Mouse (Mus musculus) embryonic facial prominence, embryonic 15.5 days (tissue): Measurements from ENCODE around the gene Angptl4. TPM values are rescaled to one million over a fixed set of nuclear protein-coding genes. Genes with fewer than 3 reads are reported as not detected.
A peak's percentile ranks its signal among the peaks of the same experiment; 100 is the strongest.

Experiments used
- ATAC-seq: fragments of 200-750 bp; cut with Nextera tagmentation; 2 replicates; pipeline ENCODE4 v1.8.0; 2017; ENCODE audit warnings: low read depth, moderate TSS enrichment; ENCODE audit not compliant: insufficient number of reproducible peaks, low FRiP score, low TSS enrichment
- H3K27ac ChIP-seq: fragments of 300-500 bp; sonication (generic); replicated peaks from 2 replicates; pipeline ENCODE4 v1.5.1; 2015; ENCODE audit warnings: mild to moderate bottlenecking, inconsistent platforms
- H3K27me3 ChIP-seq: fragments of 300-500 bp; sonication (generic); 2 replicates; pipeline ENCODE4 v1.6.1; 2015; ENCODE audit warnings: inconsistent platforms
- H3K36me3 ChIP-seq: fragments of 300-500 bp; sonication (generic); 2 replicates; pipeline ENCODE4 v1.6.1; 2015; ENCODE audit warnings: mild to moderate bottlenecking, inconsistent platforms
- H3K4me1 ChIP-seq: fragments of 300-500 bp; sonication (generic); 2 replicates; pipeline ENCODE4 v1.6.1; 2015; ENCODE audit warnings: inconsistent platforms
- H3K4me2 ChIP-seq: fragments of 300-500 bp; sonication (generic); replicated peaks from 2 replicates; pipeline ENCODE4 v1.6.1; 2015; ENCODE audit warnings: mild to moderate bottlenecking, inconsistent platforms
- H3K4me3 ChIP-seq: fragments of 300-500 bp; sonication (generic); replicated peaks from 2 replicates; pipeline ENCODE4 v1.5.1; 2015; ENCODE audit warnings: mild to moderate bottlenecking, inconsistent platforms
- H3K9ac ChIP-seq: fragments of 300-500 bp; sonication (generic); 2 replicates; pipeline ENCODE4 v1.6.1; 2015; ENCODE audit warnings: inconsistent platforms
- H3K9me3 ChIP-seq: fragments of 300-500 bp; sonication (generic); replicated peaks from 2 replicates; pipeline ENCODE4 v1.6.1; 2016; ENCODE audit warnings: inconsistent platforms
- WGBS: fragments of 180-500 bp; shearing (Covaris S2); methylation state at CpG from one replicate; pipeline ENCODE4 v1.1.7; 2015; 5-methylcytosine and 5-hydroxymethylcytosine counted together
- polyA plus RNA-seq: library from polyadenylated mRNA; unstranded; fragments of >200 nt; fragmentation: Nextera tagmentation; extraction: Ambion mirVana; gene quantifications from 2 replicates; pipeline ENCODE4 v1.2.1, GENCODE M21; 2015

Angptl4 gene
- polyA plus RNA-seq, 1 experiment from 2014 or later = 67.2 TPM

DNA sequence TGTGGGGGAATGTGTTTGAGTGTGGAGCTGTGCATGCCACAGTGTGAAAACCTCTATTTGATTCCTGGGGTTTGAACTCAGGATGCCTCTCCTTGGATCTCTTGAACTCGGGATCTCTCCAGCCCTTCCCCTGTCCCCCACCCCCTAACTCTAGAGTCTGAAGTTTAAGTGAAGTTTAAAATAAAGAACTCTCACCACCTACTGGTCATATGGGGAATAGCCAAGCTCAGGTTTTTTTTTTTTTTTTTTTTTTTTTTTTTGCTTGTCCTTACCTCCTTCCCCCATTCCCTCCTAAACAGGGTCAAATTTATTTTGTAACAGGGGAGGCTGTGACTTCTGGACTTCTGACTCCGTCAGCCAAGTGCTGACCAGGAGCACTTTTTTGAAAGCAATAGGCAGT is 20.6 kb upstream of the Angptl4 start:
- no peaks in the 10 kb centered on the region for H3K36me3 ChIP-seq

DNA sequence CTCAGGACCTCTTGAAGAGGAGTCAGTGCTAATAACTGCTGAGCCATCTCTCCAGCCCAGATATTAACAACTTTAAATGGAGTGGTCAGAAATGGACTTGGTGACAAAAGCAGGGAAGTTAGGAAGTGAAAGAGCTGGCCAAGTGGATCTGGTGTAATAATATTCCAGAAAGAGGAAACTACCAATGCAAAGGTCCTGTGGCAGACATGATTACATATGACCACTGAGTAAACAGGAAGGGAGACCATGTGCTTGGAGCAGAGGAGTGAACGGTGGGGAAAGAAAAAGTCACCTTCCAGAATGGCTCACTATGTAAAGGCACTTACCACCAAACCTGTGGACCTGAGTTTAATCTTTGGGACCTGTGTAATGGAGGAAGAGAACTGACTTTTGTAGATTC is 17.6 kb upstream of the Angptl4 start:
- H3K9ac ChIP-seq = no peak overlapping the region
- no peaks in the 10 kb centered on the region for H3K27me3 ChIP-seq
- no peaks in the 10 kb centered on the region for H3K36me3 ChIP-seq
- WGBS = 53% methylated on average over 1 of the region's 1 CpGs
- H3K4me1 ChIP-seq = no peaks in the 10 kb centered on the region
- no peaks in the 10 kb centered on the region for H3K9me3 ChIP-seq
- no peak overlapping the region for H3K4me3 ChIP-seq
- no peak overlapping the region for H3K27ac ChIP-seq
- ATAC-seq = no peak
- no peak overlapping the region for H3K4me2 ChIP-seq

More for the DNA sequence above, 20.6 kb upstream of the Angptl4 start:
- no peak overlapping the region for H3K4me2 ChIP-seq
- H3K27ac ChIP-seq = no peak overlapping the region
- 4% methylated on average over 2 of the region's 2 CpGs for WGBS
- ATAC-seq = no peak
- H3K9me3 ChIP-seq = no peaks in the 10 kb centered on the region
- H3K4me3 ChIP-seq = no peak overlapping the region
- H3K9ac ChIP-seq = no peak overlapping the region
- H3K27me3 ChIP-seq = no peaks in the 10 kb centered on the region
- no peaks in the 10 kb centered on the region for H3K4me1 ChIP-seq

DNA sequence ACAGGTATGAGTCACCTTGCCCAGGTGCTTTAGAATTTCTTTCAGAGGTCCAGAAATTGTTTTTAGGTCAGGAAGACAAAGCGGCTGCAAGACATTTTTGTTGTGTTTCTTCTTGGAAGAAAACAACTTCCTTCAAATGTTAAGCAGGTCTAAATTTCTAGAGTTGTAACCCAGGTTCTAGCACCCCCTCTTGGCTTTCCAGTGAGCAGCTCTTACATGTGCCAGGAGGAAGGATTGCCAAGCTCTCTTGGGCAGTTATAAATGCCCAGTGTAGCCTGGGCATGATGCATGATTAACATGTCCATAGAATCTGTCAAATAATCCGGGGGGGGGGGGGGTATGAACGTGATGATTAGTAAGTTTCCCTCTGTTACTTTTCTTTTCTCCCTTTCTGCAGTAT is 16.7 kb upstream of the Angptl4 start:
- Histone ChIP-seq H3K36me3 (no peaks in the 10 kb centered on the region), H3K4me3 (no peak overlapping the region), H3K4me2 (no peak overlapping the region), H3K27me3 (no peaks in the 10 kb centered on the region), H3K27ac (no peak overlapping the region), H3K9me3 (no peaks in the 10 kb centered on the region), H3K4me1 (no peaks in the 10 kb centered on the region), H3K9ac (no peak overlapping the region)
- no peak for ATAC-seq
- WGBS = 52% methylated on average over 3 of the region's 3 CpGs

DNA sequence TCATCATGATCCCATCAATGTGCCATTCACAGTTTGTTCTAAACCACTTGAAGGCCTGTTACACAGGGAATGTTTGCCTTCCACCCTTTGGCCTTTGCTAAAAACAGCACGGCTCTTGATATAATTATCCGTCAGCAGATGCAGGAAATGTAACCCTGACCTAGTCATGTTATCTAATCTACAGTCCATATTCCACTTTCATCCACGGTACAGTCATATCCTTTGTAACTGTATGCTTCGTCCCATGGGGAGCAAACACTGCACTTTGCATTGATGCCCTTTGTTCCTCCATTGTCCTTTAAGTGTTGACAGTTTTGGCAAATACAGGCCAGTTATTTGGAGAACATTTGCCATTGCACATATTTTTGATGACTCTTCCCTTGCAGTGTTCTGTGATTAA is 7.1 kb upstream of the Angptl4 start:
- 54% methylated on average over 4 of the region's 4 CpGs for WGBS
- no peaks in the 10 kb centered on the region for H3K36me3 ChIP-seq
- no peak overlapping the region for H3K4me2 ChIP-seq
- H3K4me3 ChIP-seq = no peak overlapping the region
- no peaks in the 10 kb centered on the region for H3K9me3 ChIP-seq
- no peaks in the 10 kb centered on the region for H3K27me3 ChIP-seq
- H3K9ac ChIP-seq = no peak overlapping the region
- H3K27ac ChIP-seq = no peak overlapping the region
- no peaks in the 10 kb centered on the region; the same call in 1 of the 2 replicates for H3K4me1 ChIP-seq
- no peak for ATAC-seq

DNA sequence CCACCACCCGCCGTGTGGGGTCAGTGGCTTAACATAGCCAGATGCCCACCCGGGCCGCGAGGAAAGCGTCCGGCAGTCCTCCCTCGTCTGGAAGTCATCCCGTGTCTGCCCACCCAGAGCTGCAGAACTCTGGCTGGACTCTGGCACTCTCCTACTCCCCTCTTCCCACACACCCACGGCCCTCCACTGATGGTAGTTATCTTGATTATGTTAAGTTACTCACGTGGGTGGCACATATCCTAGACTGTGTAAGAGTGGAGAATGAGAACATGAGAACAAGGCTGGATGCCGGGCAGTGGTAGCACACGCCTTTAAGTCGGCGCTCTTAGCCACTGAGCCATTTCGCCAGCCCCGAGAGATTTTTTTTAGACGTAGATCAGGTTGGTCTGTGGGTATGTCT is 4.7 kb upstream of the Angptl4 start:
- H3K36me3 ChIP-seq = no peaks in the 10 kb centered on the region
- no peak overlapping the region for H3K4me3 ChIP-seq
- 87% methylated on average over 18 of the region's 18 CpGs for WGBS
- no peaks in the 10 kb centered on the region for H3K9me3 ChIP-seq
- no peak overlapping the region for H3K4me2 ChIP-seq
- H3K4me1 ChIP-seq = peaks cover 22% of the 10 kb centered on the region
- no peak overlapping the region for H3K27ac ChIP-seq
- no peaks in the 10 kb centered on the region for H3K27me3 ChIP-seq
- H3K9ac ChIP-seq = no peak overlapping the region
- no peak; the same call in 1 of the 2 replicates for ATAC-seq

DNA sequence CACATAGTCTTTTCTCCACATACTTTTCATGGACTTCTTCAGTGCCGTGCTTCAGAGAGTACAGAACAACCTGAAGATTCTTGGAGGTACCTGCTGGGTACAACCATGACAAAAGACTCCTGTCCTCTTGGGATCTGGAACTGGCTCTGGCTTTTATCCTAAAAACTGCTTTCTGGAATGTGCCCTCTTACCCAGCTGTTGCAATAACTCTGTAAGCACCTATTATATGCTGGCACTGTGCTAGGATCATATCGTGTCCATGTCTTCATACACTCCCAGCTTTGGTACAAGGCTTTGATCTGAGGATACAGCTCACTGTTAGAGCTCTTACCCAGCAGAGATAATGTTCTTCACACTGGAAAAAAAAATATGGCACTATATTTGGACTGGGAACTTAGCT is 3.3 kb upstream of the Angptl4 start:
- peaks cover 36% of the 10 kb centered on the region for H3K4me1 ChIP-seq
- H3K27me3 ChIP-seq = no peaks in the 10 kb centered on the region
- no peaks in the 10 kb centered on the region for H3K36me3 ChIP-seq
- WGBS = 75% methylated on average over 2 of the region's 2 CpGs
- no peaks in the 10 kb centered on the region for H3K9me3 ChIP-seq
- H3K4me2 ChIP-seq = no peak overlapping the region
- no peak overlapping the region for H3K27ac ChIP-seq
- ATAC-seq = no peak
- no peak overlapping the region for H3K4me3 ChIP-seq
- no peak overlapping the region for H3K9ac ChIP-seq

DNA sequence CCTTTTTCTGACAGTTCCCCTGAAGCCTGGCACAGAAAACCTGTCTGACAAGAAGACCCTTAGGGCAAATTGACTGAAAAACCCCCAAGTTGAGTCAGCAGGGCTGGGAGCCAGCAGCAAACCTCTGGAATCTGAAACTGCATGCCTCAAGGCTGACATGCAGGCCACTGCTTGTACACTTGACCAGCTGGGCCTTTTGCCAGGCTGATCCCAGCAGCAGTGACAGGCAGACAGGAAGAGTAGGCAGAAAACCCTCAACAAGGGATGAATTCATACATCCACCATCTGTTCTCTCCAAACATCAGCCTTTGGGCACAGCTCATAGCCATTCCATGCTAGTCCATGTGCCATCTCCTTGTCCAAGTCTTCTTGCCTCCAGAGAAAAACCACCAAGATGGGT is 1.8 kb upstream of the Angptl4 start:
- no peak overlapping the region for H3K4me3 ChIP-seq
- H3K27me3 ChIP-seq = no peaks in the 10 kb centered on the region
- no peak for ATAC-seq
- no peaks in the 10 kb centered on the region for H3K36me3 ChIP-seq
- no peak overlapping the region for H3K4me2 ChIP-seq
- no peaks in the 10 kb centered on the region for H3K9me3 ChIP-seq
- H3K9ac ChIP-seq = no peak overlapping the region
- peaks cover 51% of the 10 kb centered on the region for H3K4me1 ChIP-seq
- peak overlapping the region; percentile 61 for H3K27ac ChIP-seq

DNA sequence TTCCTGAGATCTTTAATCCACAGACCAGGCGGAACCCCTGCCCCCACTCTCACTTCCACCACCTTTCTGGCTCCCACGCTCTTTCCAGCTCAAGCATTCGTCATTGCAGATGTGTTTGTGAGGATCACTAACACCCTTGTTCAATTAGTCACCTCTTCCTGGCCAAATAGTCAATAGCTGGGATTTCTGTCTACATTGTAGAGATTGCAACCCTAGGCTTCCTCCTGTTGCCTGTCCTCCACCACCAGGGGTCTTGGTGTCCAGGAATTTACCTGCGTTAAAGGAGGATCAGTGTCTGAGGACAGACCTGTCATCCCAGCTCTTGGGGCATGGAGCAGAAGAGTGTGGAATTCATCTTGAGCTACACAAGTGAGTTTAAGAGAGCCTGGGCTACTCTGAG is 437 bp upstream of the Angptl4 start:
- H3K9ac ChIP-seq = peak overlapping the region; percentile 15; the same call in 1 of the 2 replicates
- peak overlapping the region; percentile 93 for H3K27ac ChIP-seq
- peak overlapping the region; percentile 48 for H3K4me3 ChIP-seq
- H3K9me3 ChIP-seq = no peaks in the 10 kb centered on the region
- peak overlapping the region; percentile 77 for H3K4me2 ChIP-seq
- peaks cover 4% of the 10 kb centered on the region for H3K36me3 ChIP-seq
- peaks cover 57% of the 10 kb centered on the region for H3K4me1 ChIP-seq
- 32% methylated on average over 4 of the region's 4 CpGs for WGBS
- H3K27me3 ChIP-seq = no peaks in the 10 kb centered on the region
- ATAC-seq = no peak

DNA sequence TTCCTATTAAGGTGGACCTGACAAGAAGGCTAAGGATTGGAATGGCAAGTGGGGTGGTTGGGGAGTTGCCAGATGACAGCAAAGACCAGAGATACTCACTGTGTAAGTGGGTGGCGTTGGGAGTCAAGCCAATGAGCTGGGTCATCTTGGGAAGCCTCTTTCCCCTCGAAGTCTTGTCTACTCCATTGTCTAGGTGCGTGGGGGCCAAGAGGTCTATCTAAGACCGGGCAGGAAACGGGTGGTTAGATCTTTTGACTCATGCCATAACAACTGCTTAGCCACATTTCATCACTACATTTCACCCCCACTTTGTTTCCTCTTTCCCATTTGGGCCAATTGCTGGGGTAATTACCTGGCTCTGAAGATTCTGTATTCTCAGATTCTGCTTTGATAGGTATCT is 1.2 kb downstream of the Angptl4 start:
- Histone ChIP-seq H3K9me3 (no peaks in the 10 kb centered on the region), H3K36me3 (peaks cover 15% of the 10 kb centered on the region), H3K27me3 (no peaks in the 10 kb centered on the region), H3K27ac (peak overlapping the region; percentile 93), H3K4me2 (peak overlapping the region; percentile 77), H3K4me3 (peak overlapping the region; percentile 48), H3K9ac (no peak overlapping the region), H3K4me1 (peaks cover 57% of the 10 kb centered on the region)
- no peak for ATAC-seq
- WGBS = 68% methylated on average over 5 of the region's 5 CpGs

DNA sequence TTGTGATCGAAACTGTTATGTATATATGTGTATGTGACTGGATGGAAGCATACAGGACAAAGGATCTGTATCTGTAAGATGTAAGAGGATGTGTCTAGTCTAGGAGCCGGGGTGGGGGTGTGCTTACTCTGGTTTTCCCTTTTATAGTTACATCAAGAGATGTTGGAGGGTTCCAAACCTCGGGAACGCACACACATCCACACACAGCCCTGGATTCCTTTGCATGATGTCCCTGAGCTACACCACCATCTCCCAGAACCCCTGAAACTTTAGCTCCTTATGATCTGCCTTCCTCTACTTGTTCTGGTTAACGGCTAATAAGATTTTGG is 1.7 kb downstream of the Angptl4 start:
- peak overlapping the region; percentile 48 for H3K4me3 ChIP-seq
- H3K27ac ChIP-seq = peak overlapping the region; percentile 93
- 48% methylated on average over 5 of the region's 5 CpGs for WGBS
- peak overlapping the region; percentile 77 for H3K4me2 ChIP-seq
- no peak overlapping the region for H3K9ac ChIP-seq
- ATAC-seq = no peak
- no peaks in the 10 kb centered on the region for H3K9me3 ChIP-seq
- peaks cover 57% of the 10 kb centered on the region for H3K4me1 ChIP-seq
- H3K27me3 ChIP-seq = no peaks in the 10 kb centered on the region
- H3K36me3 ChIP-seq = peaks cover 20% of the 10 kb centered on the region

DNA sequence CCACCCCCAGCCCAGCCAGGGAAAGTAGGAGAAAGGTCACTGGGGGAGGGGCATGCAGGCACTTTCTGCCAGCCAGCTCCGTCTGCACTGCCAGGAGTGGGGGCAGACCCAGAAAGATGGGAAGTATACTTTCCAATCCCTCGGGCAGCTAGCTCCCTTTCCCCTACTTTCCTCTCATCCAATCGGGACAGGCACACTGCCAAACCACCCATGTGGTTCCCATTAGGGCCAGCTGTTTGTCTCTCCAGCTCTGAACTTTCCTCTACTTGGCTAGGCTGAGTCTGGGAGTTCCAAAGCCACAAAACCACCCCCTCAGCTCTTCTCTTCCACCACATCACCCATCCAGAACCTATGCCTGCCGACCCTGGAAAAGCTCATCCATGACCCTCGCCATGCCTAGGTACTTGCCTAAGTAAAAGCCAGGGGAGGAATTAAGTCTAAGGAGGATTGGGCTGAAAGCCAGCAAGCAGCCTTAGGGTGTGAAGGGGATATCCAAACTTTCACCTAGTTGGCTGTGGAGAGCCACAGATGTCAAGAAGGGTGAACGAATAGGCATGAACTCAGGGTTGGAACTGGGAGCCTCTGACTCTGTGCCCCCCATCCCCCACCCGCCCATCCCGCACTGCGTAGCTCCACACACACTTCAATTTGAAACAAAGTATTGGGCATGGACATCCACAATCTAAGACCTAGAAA is 2.2 kb downstream of the Angptl4 start:
- peak; percentile 92 for ATAC-seq
- H3K27me3 ChIP-seq = no peaks in the 10 kb centered on the region
- H3K4me3 ChIP-seq = peak overlapping the region; percentile 48
- 13% methylated on average over 9 of the region's 9 CpGs for WGBS
- peaks cover 23% of the 10 kb centered on the region for H3K36me3 ChIP-seq
- no peak overlapping the region for H3K9ac ChIP-seq
- peak overlapping the region; percentile 93 for H3K27ac ChIP-seq
- H3K4me1 ChIP-seq = peaks cover 57% of the 10 kb centered on the region
- H3K4me2 ChIP-seq = peak overlapping the region; percentile 77
- no peaks in the 10 kb centered on the region for H3K9me3 ChIP-seq

DNA sequence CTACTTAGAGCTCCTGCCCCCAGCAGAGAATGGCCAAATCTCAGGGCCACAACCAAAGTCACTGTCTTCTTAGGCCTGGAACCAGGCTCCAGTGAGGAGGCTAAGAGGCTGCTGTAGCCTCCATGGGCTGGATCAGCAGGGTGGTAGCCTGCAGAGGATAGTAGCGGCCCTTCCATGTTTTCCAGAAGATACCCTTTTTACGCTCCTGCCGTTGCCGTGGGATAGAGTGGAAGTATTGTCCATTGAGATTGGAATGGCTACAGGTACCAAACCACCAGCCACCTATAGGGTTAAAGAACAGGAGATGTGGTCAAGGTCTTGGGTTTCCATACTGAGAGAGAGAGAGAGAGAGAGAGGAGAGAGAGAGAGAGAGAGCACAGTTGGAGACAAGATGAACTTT is 6.3 kb downstream of the Angptl4 start:
- no peak overlapping the region for H3K4me2 ChIP-seq
- H3K4me1 ChIP-seq = peaks cover 24% of the 10 kb centered on the region
- no peak overlapping the region for H3K27ac ChIP-seq
- H3K9me3 ChIP-seq = no peaks in the 10 kb centered on the region
- 96% methylated on average over 4 of the region's 4 CpGs for WGBS
- H3K9ac ChIP-seq = no peak overlapping the region
- peaks cover 25% of the 10 kb centered on the region for H3K36me3 ChIP-seq
- no peak for ATAC-seq
- no peak overlapping the region for H3K4me3 ChIP-seq
- H3K27me3 ChIP-seq = no peaks in the 10 kb centered on the region
